Mouse (Mus musculus) ES-Bruce4 (cell line): ENCODE results near the gene 4930564D02Rik. TPM values are rescaled to one million over a fixed set of nuclear protein-coding genes. Genes with fewer than 3 reads are reported as not detected.
A peak's percentile ranks its signal among the peaks of the same experiment; 100 is the strongest.

Source experiments
- H3K27ac ChIP-seq: 2 replicates; pipeline ENCODE4 v1.5.1; 2012; ENCODE audit warnings: low read length, inconsistent platforms; ENCODE audit not compliant: insufficient read depth
- H3K27me3 ChIP-seq: 2 replicates; pipeline ENCODE4 v1.6.1; 2012; ENCODE audit warnings: mild to moderate bottlenecking, low read length, inconsistent platforms; ENCODE audit not compliant: control insufficient read depth, poor library complexity, insufficient read depth, severe bottlenecking
- H3K36me3 ChIP-seq: 2 replicates; pipeline ENCODE4 v1.6.1; 2012; ENCODE audit warnings: inconsistent platforms, mild to moderate bottlenecking, low read length, moderate library complexity; ENCODE audit not compliant: control insufficient read depth, poor library complexity, insufficient read depth, severe bottlenecking
- H3K4me1 ChIP-seq: one replicate; pipeline ENCODE4 v1.8.1; 2011; ENCODE audit warnings: low read length; ENCODE audit not compliant: control insufficient read depth, insufficient read depth
- H3K4me3 ChIP-seq: 2 replicates; pipeline ENCODE4 v1.5.1; 2011; ENCODE audit warnings: low read depth, mild to moderate bottlenecking, low read length
- H3K9ac ChIP-seq: 2 replicates; pipeline ENCODE4 v1.6.1; 2012; ENCODE audit warnings: low read depth, mild to moderate bottlenecking, inconsistent platforms; ENCODE audit not compliant: poor library complexity, severe bottlenecking
- H3K9me3 ChIP-seq: replicated peaks from 2 replicates; pipeline ENCODE4 v1.6.1; 2012; ENCODE audit warnings: mild to moderate bottlenecking, low read length, inconsistent platforms; ENCODE audit not compliant: control insufficient read depth, poor library complexity, insufficient read depth, severe bottlenecking
- CTCF ChIP-seq: IDR thresholded peaks from one replicate; pipeline ENCODE4 v1.8.1; 2011; ENCODE audit warnings: low read depth, low read length
- EP300 ChIP-seq: IDR thresholded peaks from 2 replicates; pipeline ENCODE4 v1.6.1; 2011; ENCODE audit warnings: low read depth, low read length; ENCODE audit not compliant: insufficient read depth
- POLR2A ChIP-seq: IDR thresholded peaks from one replicate; pipeline ENCODE4 v1.8.1; 2011; ENCODE audit warnings: low read length; ENCODE audit not compliant: insufficient read depth
- polyA plus RNA-seq: library from polyadenylated mRNA; stranded (reverse); fragments of >200 nt; gene quantifications from 2 replicates; pipeline ENCODE4 v1.2.4, GENCODE M21; 2011; ENCODE audit warnings: low read depth; ENCODE audit not compliant: missing spikeins, insufficient read depth, insufficient read length

4930564D02Rik gene
- polyA plus RNA-seq, 1 experiment: not detected

DNA sequence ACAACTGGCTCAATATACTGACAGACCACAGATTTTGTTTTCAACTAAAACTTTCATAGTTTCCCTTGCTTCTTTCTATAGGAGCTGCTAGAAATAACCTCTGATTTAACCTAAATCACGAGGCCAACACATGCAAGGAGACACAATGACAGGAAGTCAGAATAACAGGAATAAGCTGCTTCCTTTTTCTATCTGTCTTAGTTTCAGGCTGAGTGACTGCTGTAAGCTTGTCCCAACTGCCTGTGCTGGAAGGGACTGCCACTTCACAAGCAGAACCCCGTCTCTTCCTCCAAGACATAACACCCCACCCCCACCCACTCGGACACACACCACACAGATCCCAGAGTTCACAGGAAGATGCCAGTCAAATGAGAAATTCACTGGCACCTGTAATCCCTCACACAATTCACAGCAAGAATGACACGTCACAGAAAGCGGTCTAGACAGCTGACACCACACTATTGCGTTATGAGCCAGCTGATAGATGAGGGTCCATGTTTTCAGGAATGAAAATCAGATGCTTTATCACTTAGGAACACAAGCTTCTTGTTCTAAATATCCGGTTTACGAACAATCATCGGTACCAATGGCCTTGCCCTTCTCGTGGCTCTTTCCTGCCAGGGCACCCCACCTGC is 43.2 kb upstream of the 4930564D02Rik start:
- Histone ChIP-seq H3K9me3 (no peaks in the 10 kb centered on the region), H3K36me3 (no peaks in the 10 kb centered on the region), H3K9ac (no peak overlapping the region), H3K4me1 (no peaks in the 10 kb centered on the region), H3K4me3 (no peak overlapping the region), H3K27ac (no peak overlapping the region), H3K27me3 (no peaks in the 10 kb centered on the region)
- TF ChIP-seq EP300 (no peak), CTCF (no peak), POLR2A (no peak)

DNA sequence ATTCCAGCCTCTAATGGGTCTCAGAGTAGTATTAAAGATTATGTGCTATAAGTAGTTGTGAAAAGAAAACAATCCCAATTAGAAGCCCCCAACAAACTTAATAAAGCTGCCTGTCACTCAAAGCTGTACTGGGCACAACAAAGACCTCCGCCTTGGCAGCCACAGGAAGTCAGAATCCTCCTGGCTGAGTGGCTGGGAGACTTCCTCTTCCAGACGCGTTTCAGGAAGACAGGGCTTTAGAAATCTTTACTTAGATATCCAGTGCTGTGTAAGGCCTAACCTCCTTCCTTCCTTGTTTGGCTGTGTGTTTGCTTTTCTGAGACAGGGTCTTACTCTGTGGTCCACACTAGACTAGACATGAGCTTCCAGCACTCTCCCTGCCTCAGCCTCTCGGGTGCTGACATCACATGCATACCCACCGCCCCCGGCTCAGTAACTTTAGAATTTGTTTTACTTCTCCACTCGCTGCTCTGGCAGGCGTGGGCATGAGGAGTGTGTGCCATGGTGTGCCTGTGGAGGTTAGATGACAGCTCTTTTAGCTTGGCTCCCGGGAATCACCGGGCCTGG is 30.3 kb upstream of the 4930564D02Rik start:
- H3K27me3 ChIP-seq: no peaks in the 10 kb centered on the region
- peaks cover 18% of the 10 kb centered on the region for H3K36me3 ChIP-seq
- peaks cover 2% of the 10 kb centered on the region for H3K4me1 ChIP-seq
- no peak overlapping the region for H3K4me3 ChIP-seq
- H3K9me3 ChIP-seq: no peaks in the 10 kb centered on the region
- H3K9ac ChIP-seq: no peak overlapping the region
- TF ChIP-seq EP300: no peak
- no peak for TF ChIP-seq POLR2A
- TF ChIP-seq CTCF: no peak
- H3K27ac ChIP-seq: no peak overlapping the region

DNA sequence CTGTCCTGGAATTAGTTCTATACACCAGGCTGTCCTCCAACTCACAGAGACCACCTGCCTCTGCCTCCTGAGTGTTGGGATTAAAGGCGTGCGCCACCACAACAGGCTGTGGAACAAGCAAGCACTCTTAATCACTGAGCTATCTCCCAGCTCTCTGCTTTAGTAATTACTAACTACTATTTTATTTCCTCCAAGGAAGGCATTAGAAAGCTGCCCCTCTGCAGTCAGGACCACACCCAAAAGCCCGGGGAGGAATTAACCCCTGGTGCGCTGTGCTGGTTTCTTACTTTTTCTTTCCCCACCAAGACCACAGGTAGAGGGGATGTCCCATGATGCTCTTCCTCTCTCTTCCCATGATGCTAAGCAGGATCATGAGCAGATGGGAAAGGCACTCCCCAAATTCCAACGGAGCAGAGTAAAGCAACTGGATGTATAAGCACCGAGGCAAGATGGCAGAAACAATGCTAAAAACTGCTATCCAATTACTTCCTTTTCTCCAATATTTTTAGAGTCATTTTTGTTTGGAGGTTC is 29.3 kb upstream of the 4930564D02Rik start:
- H3K4me3 ChIP-seq: no peak overlapping the region
- H3K9me3 ChIP-seq: no peaks in the 10 kb centered on the region
- no peak overlapping the region for H3K27ac ChIP-seq
- H3K27me3 ChIP-seq: no peaks in the 10 kb centered on the region
- H3K9ac ChIP-seq: no peak overlapping the region
- no peak for TF ChIP-seq CTCF
- TF ChIP-seq POLR2A: no peak
- TF ChIP-seq EP300: no peak
- peaks cover 2% of the 10 kb centered on the region for H3K4me1 ChIP-seq
- H3K36me3 ChIP-seq: peaks cover 14% of the 10 kb centered on the region

DNA sequence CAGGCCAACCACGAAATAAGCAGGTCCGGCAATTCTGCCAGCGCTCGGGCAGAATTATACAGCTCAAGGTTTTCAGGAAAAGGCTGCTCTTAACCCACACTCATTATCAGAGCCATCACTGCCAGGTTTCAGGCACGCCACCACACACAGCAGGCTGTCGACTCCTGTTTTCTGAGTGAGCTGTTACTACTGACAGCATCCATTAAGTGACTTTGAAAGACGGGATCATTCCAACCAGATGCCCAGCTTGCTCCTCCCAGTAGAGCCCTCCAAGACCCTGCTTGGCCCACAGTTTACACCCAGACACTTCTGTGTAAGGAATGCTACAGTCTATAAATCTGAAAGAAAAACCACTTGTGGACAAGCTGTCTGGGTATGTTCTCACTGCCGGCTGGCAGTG is 26.6 kb upstream of the 4930564D02Rik start:
- Histone ChIP-seq H3K9me3 (no peaks in the 10 kb centered on the region), H3K4me3 (no peak overlapping the region), H3K27me3 (no peaks in the 10 kb centered on the region), H3K27ac (no peak overlapping the region), H3K4me1 (peaks cover 2% of the 10 kb centered on the region), H3K36me3 (peaks cover 11% of the 10 kb centered on the region), H3K9ac (no peak overlapping the region)
- TF ChIP-seq CTCF (no peak), POLR2A (no peak), EP300 (no peak)

DNA sequence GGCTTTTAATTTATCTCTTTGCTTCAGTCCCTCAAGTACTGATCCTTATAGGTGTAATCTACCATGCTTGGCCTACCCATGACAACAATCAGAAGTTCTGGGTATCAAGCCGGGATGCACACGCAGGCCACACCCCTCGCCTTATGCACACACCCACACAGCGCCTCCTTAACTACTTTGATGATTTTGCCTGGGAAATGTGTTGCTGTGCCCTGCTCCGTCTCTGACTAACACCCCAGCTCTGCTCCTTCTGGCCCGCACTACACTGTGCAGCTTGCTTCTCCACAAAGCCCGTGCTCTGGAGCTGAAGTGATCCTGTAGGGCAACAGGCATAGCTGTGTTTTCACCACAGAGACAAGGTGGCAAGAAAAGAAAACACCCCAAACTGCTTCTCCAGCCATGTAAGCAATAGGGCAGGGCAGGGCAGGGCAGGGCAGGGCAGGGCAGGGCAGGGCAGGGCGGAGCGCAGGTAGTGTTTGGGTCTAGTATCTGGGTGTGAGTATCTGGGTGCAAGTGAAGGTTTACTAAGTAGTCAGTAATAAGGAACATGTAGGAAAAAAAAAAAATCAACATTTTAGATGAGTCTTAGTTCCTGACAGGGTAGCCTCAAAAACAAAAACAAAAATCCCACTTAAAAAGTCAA is 25.5 kb upstream of the 4930564D02Rik start:
- no peaks in the 10 kb centered on the region for H3K9me3 ChIP-seq
- peaks cover 2% of the 10 kb centered on the region for H3K4me1 ChIP-seq
- peaks cover 4% of the 10 kb centered on the region for H3K36me3 ChIP-seq
- H3K9ac ChIP-seq: no peak overlapping the region
- H3K27ac ChIP-seq: no peak overlapping the region
- no peaks in the 10 kb centered on the region for H3K27me3 ChIP-seq
- TF ChIP-seq POLR2A: no peak
- H3K4me3 ChIP-seq: no peak overlapping the region

DNA sequence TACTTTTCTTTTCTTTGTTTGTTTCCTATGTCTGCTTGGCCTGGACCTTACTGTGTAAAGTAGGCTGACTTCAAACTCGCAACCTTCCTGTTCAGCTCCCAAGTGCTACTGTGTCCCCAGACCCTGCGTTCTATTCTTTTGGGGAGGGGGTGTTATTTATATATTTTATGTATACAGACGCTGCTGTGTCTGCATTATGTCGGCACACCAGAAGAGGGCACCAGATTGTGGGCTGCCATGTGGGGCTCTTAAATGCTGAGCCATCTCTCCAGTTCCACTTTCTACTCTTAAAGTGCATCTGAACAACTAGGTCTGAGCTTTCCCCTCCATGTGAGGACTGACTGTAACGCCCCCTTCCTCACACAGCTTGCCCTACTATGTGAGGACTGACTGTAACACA is 22.9 kb upstream of the 4930564D02Rik start:
- Histone ChIP-seq H3K9me3 (no peaks in the 10 kb centered on the region), H3K36me3 (no peaks in the 10 kb centered on the region), H3K4me3 (no peak overlapping the region), H3K27ac (no peak overlapping the region), H3K27me3 (no peaks in the 10 kb centered on the region), H3K9ac (no peak overlapping the region), H3K4me1 (peaks cover 2% of the 10 kb centered on the region)
- TF ChIP-seq EP300 (no peak), CTCF (peak; percentile 8), POLR2A (no peak)
